Mouse (Mus musculus) small intestine, adult 2 months (tissue): ENCODE results near the gene Mast4. TPM values are rescaled to one million over a fixed set of nuclear protein-coding genes. Genes with fewer than 3 reads are reported as not detected.

ENCODE experiments used
- H3K27ac ChIP-seq: fragments of 200-500 bp; 2 replicates; pipeline ENCODE4 v1.5.1; 2012; ENCODE audit warnings: low read depth, low read length, control low read depth, inconsistent platforms; ENCODE audit not compliant: insufficient read depth
- H3K27me3 ChIP-seq: fragments of 200-500 bp; 2 replicates; pipeline ENCODE4 v1.6.1; 2012; ENCODE audit warnings: mild to moderate bottlenecking, moderate library complexity, low read length, inconsistent platforms; ENCODE audit not compliant: control insufficient read depth, insufficient read depth
- H3K36me3 ChIP-seq: fragments of 200-500 bp; 2 replicates; pipeline ENCODE4 v1.6.1; 2012; ENCODE audit warnings: mild to moderate bottlenecking, low read length, control low read depth, inconsistent platforms; ENCODE audit not compliant: control insufficient read depth, insufficient read depth
- H3K4me1 ChIP-seq: fragments of 200-500 bp; 2 replicates; pipeline ENCODE4 v1.6.1; 2012; ENCODE audit warnings: low read length, inconsistent platforms, mixed read lengths; ENCODE audit not compliant: control insufficient read depth, insufficient read depth, insufficient read length
- H3K4me3 ChIP-seq: fragments of 200-500 bp; 2 replicates; pipeline ENCODE4 v1.5.1; 2012; ENCODE audit warnings: low read depth, mild to moderate bottlenecking, control low read depth, inconsistent platforms, low read length, moderate library complexity
- CTCF ChIP-seq: fragments of 200-500 bp; IDR thresholded peaks from 2 replicates; pipeline ENCODE4 v1.5.1; 2012; ENCODE audit warnings: low read depth, mild to moderate bottlenecking, control low read depth, inconsistent platforms, low read length, moderate library complexity, mixed read lengths; ENCODE audit not compliant: insufficient replicate concordance, insufficient read length; ENCODE audit errors: extremely low read depth
- POLR2A ChIP-seq: fragments of 200-500 bp; IDR thresholded peaks from 2 replicates; pipeline ENCODE4 v1.6.1; 2012; ENCODE audit warnings: low read depth, mild to moderate bottlenecking, control low read depth, inconsistent platforms, low read length, moderate library complexity
- WGBS: fragments of 180-500 bp; shearing (Covaris S2); methylation state at CpG from one replicate; pipeline ENCODE4 v1.1.7; 2018; 5-methylcytosine and 5-hydroxymethylcytosine counted together
- polyA plus RNA-seq: library from polyadenylated mRNA; depleted of rRNA; stranded (reverse); fragments of >200 nt; gene quantifications from 2 replicates; pipeline ENCODE4 v1.2.3, GENCODE M21; 2012

The Mast4 gene
- polyA plus RNA-seq, 1 experiment, result 5.3 TPM

GRCm38 (mm10) chr13:103344006-103344720 is 9.9 kb upstream of the Mast4 start:
- Histone ChIP-seq H3K27me3 (no peaks in the 10 kb centered on the region), H3K27ac (no peak overlapping the region), H3K4me3 (no peak overlapping the region), H3K36me3 (no peaks in the 10 kb centered on the region), H3K4me1 (no peaks in the 10 kb centered on the region)
- 75% methylated on average over 8 of the region's 8 CpGs for WGBS
- no peak for TF ChIP-seq POLR2A
- TF ChIP-seq CTCF, result no peak

GRCm38 (mm10) chr13:103341031-103341430 is 6.7 kb upstream of the Mast4 start:
- Histone ChIP-seq H3K27me3 (no peaks in the 10 kb centered on the region), H3K36me3 (no peaks in the 10 kb centered on the region), H3K27ac (no peak overlapping the region), H3K4me3 (no peak overlapping the region), H3K4me1 (no peaks in the 10 kb centered on the region)
- 88% methylated on average over 4 of the region's 4 CpGs for WGBS
- TF ChIP-seq CTCF (no peak), POLR2A (no peak)

GRCm38 (mm10) chr13:103338616-103339015 is 4.3 kb upstream of the Mast4 start:
- 70% methylated on average over 2 of the region's 2 CpGs for WGBS
- H3K4me1 ChIP-seq, result peaks cover 6% of the 10 kb centered on the region; the same call in 1 of the 2 replicates
- H3K27me3 ChIP-seq, result peaks cover 13% of the 10 kb centered on the region
- no peak overlapping the region for H3K27ac ChIP-seq
- no peak overlapping the region for H3K4me3 ChIP-seq
- H3K36me3 ChIP-seq, result no peaks in the 10 kb centered on the region
- no peak for TF ChIP-seq POLR2A
- TF ChIP-seq CTCF, result no peak

- TF ChIP-seq POLR2A (no peak), CTCF (no peak)
- H3K36me3 ChIP-seq, result no peaks in the 10 kb centered on the region
- H3K4me1 ChIP-seq, result peaks cover 8% of the 10 kb centered on the region; the same call in 1 of the 2 replicates
- no peak overlapping the region for H3K27ac ChIP-seq
- peaks cover 19% of the 10 kb centered on the region for H3K27me3 ChIP-seq
- WGBS, result 48% methylated on average over 5 of the region's 5 CpGs
- H3K4me3 ChIP-seq, result no peak overlapping the region
Measured at GRCm38 (mm10) chr13:103336237-103336636, 1.9 kb upstream of the Mast4 start.

- Histone ChIP-seq H3K36me3 (no peaks in the 10 kb centered on the region), H3K4me3 (peak overlapping the region; percentile 83), H3K27me3 (peaks cover 19% of the 10 kb centered on the region), H3K27ac (no peak overlapping the region), H3K4me1 (peaks cover 8% of the 10 kb centered on the region; the same call in 1 of the 2 replicates)
- TF ChIP-seq POLR2A (no peak), CTCF (no peak)
- WGBS, result 4% methylated on average over 32 of the region's 32 CpGs
Measured at GRCm38 (mm10) chr13:103334723-103335458, 594 bp upstream of the Mast4 start.

GRCm38 (mm10) chr13:103333601-103334391 is 501 bp downstream of the Mast4 start:
- TF ChIP-seq POLR2A, result no peak
- no peak for TF ChIP-seq CTCF
- Histone ChIP-seq H3K4me3 (peak overlapping the region; percentile 83), H3K4me1 (peaks cover 10% of the 10 kb centered on the region; the same call in 1 of the 2 replicates), H3K27ac (no peak overlapping the region), H3K27me3 (peaks cover 19% of the 10 kb centered on the region), H3K36me3 (no peaks in the 10 kb centered on the region)
- 1% methylated on average over 73 of the region's 74 CpGs for WGBS
